Mouse (Mus musculus) right cerebral cortex, postnatal 25 days (tissue): Measurements from ENCODE around the gene Rin3.

Experiments
- DNase-seq: peaks from one replicate; pipeline ENCODE4 v3.0.0; 2022

The Rin3 gene

DNA sequence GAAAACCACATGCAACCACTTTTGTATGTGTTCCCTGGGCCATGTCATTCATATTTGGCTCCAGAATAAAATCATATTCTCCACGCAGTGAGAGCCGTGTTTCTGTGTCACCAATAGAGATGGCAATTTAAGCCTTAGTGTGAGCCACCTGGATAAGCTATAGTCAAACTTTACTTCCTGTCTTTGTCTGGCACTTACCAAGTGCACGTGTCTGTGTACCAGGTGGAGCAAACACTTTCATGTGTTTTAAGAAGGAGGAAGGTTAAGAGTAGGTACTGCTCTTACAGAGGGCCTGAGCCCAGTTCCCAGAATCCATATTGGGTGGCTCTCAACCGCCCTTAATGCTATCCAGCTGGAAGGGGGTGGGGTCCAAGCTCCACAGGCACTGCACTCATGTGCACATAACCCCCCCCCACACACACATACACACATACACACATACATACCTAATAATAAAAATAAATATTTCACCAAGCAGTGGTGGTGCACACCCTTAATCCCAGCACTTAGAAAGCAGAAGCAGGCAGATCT lies 142.3 kb downstream of the Rin3 start:
- no peak for DNase-seq

DNA sequence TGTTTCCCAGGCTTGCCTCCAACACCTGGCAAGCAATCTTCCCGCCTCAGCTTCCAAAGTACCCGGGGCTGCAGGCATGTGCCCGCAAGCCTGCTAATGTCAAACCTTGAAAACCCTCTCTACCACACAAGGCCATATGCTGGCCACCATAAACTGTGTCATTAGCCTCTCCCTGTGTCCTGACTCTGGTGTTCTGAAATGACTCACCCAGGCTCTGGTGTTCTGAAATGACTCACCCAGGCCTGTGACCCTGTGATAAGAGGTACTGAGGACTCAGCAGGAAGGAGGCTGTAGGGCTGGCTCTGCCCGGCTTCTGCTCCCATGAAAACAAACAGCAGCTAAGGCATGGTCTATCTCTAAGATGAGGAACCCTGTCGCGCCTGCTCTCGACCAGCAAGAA lies 143.4 kb downstream of the Rin3 start:
- DNase-seq: no peak

DNA sequence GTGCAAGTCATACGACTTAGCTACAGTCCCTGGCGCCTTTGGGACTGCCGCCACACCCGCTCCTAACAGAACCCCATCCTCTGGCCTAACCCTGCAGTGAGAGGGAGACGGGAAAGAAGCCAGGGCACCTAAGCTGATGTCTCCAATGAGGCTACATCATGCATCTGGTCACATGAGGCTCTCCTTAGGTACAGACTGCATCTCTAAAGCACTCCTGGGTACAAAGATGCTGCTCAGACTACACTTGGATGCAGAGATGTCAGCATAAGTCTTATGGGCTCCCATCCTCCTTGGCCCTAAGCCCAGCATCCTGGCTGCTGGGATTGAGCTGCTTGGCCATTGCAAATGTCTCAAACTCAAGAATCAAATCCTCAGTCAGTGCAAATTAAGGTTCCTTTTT lies 146.8 kb downstream of the Rin3 start:
- no peak for DNase-seq

DNA sequence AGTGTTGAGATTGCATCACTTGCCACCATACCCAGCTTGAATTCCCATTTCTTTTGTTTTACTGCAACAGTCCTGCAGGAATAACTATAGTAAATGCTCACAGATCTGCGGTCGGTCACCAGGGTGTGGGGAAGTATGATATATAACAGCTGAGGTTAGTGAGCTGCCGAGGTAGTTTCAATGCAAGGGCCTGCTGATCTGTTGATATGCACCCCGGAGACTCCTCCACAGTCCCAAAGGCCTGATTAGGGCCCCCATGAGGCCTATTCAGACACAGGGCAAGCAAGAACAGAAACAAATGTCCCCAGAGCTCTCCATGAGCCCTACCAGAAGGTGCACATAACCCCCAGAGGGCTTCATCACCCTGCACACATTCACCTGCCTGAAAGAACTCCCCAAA lies 147.4 kb downstream of the Rin3 start:
- DNase-seq: no peak

DNA sequence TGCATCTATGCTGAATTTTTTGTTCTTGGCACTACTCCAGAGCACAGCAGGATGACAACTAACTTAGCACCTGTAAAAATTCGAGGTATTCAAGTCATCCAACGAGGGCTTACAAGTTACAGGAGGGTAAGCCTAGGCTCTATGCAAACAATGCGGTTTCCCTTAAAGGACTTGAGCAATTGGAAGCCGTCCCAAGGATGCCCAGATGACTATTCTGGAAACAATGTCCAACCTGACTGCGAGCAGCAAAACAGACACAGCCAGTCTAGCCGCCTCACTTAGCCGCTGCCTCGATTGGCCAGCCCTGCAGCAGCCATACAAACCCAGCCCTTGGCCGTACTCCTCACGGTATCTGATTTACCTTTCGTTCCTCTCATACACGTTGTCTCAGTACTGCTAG lies 149.4 kb downstream of the Rin3 start:
- no peak for DNase-seq

DNA sequence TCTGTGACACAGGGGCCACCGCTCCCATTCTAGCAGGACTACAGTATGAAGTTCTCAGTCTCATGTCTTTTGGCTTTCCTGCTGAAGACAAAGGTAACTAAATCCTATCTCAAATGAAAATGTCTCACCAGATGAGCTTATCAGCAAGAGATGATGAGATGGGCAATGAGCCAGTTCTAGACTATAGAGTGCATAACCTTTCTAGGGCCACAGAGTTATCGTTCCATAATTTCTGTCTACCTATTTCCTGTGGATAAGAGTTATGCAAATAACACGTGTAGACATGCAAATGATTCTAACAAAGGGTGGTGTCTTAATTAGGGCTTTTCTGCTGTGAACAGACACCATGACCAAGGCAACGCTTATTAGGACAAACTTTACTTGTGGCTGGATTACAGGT lies 151.3 kb downstream of the Rin3 start:
- no peak for DNase-seq

DNA sequence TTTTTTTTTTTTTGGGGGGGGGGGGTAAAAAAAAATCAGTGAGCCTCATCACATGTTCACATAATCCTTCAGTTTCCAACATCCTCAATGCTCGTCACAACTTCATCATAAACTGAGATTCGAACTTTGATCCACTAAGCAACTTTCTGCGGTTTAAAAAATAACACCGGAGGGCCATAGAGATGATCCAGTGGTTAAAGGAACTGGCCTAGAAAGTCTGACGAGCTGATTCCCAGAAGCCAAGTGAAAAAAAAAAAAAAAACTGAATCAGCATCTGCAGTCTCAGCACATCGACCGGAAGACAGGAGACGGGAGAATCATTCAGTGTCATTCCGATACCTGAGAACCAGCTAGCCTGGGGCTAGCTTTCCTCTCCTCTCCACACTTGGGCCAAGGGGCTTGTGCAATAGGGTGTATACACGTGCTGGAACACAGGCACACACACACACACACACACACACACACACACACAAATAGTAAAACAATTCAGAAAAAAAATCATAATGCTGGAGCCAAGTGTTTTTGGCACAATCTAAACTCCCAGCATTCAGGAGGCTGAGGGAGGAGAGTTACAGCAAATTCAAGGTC lies 154.2 kb downstream of the Rin3 start:
- DNase-seq: no peak

DNA sequence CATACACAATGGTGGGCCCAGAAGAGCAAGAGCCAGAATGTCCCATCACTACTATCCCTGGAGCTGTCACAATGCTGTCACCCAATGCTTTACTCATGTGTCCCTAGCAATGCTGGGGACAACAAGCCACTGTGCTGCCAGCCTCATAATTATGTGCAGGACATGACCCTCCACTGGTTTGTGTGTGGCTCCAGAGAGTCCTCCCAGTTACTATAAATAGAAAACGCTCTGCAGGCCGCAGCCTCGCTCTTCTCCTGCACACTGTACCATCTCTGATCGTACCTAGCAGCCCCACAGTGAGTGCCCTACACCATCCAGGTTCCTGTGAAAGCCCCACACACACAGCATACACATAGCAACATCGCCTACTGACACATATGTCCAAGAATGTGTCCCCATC lies 155.1 kb downstream of the Rin3 start:
- DNase-seq: no peak

DNA sequence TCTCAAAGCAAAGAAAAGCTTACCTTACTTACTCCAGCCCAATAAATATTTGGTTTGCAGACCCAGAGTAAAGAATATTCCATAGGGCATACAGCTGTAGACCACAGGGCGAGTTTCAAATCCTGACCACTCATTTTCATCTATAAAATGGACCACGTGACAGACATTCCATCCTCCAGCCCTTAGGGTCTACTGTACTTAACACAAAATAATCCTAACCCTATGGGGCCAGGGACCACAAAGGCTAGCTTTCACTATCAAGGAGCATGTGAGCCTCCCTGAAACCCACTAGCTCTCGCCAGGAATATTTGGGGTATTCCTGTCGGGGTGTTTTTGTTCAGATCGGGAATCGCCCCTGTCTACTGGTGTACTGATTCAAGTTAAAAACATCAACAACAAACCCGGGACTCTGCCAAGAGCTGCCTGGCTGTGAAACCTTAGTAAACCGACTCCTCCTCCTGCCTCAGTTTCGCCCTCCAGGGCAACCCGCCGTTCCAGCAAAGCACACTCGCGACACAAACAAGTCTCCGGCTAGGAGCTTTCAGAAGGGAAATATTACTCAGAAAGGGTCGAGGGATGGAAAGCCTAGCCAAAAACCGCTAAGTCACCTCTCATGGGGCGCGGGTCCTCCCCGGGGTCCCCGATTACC lies 156.3 kb downstream of the Rin3 start:
- DNase-seq: no peak

DNA sequence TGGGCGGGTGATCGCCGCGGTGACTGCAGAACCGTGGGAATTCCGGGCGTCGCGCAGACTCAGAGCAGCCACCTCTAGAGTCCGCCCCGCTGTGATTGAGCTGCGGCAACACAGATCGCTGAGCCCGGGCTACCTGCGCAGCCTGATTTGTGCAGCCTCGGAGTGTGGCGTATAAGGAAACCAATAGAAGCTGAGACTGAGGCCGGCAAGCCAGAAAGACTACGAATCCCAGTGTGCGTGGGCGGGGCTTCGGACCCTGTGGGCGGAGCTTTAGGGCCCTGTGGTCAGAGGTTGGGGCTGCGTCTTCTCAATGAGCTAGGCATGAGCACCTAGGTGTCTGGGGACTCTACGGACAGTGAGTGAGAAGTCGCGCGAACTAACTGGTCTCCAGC lies 156.8 kb downstream of the Rin3 start, which contains the start of gene Lgmn:
Gene Lgmn (minus strand): TSS at position 182 of the 392 bp plus-strand sequence.
- DNase-seq: peak; percentile 98
